Mouse (Mus musculus): ENCODE measurements at regions not wholly inside any gene's neighbourhood (a gene's known extent, or its start where the extent isn't known, plus 50 kb on each side); places are given as distances from the start of the nearest gene placed in this dataset.
"Not testable (repeated sequence)": the region's sequence is repeated elsewhere in the genome, so short reads cannot be mapped to it uniquely, and the experiment has no call there.

DNA sequence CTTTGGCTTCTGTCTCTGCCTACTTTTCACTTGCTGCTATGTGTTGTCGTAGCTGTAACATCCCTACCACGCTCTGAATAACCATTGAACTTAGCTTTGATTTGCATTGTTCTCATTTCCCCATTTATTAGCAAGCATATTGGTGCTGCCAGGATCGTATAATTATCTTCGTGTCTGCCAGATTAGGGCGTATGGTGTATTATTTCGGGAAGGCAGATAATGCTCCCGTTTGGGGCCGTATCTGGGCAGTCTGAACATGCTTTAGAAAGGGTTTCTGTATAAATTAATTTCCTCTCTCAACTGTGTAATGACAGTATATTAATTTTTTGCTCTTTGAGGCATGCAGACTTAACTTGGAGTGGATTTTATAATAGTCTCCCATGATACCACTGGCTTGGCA lies 116.5 kb upstream of the Stt3b start:
- DNase-seq: no peak

DNA sequence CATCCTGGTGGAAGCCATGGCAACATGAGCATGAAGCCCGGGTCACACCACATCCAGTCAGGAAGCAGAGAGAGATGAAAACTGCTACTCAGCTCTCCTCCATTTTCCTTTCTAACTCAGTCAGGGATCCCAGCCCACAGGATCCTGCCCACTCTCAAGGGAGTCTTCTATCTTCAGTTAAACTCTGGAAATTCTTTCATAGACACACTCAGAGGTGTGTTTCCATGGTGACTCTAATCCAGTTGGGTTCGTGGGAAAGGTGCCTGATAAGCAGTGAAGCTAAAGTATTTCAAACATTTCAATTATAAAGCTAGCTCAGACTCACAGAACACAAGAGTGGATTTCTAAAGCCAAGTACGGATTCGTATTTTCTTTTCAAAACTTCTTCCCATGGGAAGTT lies 120.0 kb upstream of the Stt3b start:
- no peak for DNase-seq

DNA sequence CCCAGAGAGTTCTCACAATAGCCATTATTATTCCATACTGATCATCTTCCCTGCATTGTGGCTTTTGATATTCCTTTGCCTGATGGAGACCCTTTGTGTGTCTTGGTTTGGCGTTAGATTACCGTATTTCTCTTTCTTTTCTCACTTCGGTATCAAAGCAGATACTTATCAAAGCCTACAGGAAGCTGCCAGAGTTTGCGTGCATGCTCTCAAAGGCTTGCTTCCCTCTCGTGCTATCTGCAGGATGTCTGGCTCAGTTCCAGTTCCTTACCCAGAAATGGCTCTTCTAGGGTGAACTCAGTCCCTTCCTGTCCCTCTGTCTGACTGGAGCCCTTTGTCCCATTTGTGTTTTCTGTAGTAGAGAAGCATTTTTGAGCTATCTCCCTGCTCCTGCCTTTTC lies 124.5 kb upstream of the Stt3b start:
- peak; percentile 19 for DNase-seq

DNA sequence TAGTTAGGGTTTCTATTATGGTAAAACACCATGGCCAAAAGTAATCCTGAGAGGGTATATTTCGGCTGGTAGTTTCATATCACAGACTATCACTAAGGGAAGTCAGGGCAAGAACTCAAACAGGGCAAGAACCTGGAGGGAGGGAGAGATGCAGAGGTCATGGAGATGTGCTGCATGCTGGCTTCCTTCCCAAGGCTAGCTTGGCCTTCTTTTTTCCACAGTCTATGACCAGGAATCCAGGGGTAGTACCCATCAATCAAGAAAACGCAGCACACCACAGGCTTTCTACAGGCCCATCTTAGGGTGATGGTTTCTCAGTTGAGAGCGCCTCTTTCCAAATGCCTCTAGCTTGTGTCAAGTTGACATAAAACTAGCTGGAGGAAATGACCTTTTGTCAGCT lies 126.1 kb upstream of the Stt3b start:
- no peak for DNase-seq

DNA sequence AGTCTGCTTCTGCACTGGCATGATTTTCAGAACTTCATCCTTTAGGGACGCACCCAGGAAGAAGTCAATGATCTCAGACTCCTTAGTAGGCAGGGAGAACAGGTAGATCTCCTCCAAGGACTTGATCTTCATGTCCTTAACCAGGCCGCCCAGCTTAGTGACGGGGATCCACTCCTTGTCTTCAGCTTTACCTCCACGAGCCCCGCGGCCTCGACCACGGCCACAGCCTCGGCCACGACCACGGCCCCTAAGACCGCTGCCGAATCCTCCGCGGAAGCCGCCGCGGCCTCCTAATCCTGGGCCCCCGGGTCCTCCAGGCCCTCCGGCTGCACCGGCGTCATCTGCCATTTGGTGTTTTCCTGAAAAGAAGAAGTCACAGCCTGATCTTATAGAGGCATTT lies 128.0 kb upstream of the Stt3b start:
- DNase-seq: not testable (repeated sequence)

DNA sequence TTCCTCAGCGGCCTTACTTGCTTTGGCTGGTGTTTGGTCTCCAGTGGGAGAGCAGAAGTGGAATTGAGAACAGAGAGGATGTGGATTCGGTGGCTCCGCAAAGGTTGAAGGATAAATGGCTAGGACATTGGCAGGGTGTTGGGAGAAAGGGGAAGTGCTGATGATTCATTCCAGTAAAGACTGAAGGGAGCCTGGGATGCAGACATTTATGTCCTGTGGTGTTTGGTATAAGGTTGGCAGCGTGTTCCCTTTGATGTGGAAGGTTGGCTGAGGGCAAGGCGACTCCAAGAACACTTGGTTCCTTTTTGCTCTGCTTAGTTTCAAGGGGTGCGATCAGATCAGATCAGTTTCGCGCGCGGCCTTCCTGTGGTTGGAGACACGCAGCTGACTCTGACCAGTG lies 136.5 kb upstream of the Stt3b start:
- no peak for DNase-seq

DNA sequence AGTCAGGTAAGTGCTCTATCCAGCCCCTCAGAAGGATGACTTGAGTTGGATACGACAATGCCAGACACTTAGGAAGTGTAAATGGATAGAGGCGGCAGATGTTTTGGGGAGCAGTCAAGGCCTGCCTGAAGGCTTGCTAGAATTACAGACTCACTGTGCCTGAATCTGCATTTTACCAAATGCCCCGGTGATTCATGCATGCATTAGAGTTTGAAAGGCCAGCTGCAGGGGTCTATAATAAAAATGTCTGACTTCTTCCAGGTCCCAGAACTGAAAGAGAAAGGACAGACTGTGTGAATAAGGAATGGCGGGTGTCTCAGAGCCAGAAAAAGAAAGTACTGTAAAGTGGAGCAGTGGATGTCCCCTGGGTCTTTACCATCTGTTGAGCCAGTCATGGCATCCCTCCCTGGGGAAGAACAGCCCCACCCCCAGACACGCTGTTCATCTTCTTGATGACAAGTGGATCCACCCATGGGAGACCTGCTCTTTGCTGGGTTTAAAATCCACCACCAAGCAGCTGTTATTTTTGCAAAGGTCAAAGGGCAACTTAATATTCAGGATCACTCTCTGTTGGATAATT lies 140.6 kb upstream of the Stt3b start:
- DNase-seq: no peak

DNA sequence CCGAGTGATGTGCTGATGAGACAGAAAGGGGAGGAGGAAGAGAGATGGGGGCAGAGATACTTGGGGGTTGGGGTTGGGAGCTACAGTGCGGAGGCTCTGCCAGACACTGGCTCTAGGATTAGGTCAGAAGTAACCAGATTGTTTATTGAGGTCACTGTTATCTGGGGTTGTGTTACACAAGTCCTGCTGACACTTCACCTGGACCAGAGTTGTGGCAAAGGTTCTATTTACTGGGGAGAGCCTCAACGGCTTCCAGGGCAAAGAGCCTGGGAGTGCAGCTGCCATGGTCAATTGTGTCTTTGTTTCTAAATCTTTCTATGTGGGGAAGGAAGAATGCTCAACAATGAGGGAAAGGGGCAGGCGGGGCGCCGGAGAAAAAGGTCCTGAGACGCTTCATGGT lies 144.6 kb upstream of the Stt3b start:
- DNase-seq: no peak

DNA sequence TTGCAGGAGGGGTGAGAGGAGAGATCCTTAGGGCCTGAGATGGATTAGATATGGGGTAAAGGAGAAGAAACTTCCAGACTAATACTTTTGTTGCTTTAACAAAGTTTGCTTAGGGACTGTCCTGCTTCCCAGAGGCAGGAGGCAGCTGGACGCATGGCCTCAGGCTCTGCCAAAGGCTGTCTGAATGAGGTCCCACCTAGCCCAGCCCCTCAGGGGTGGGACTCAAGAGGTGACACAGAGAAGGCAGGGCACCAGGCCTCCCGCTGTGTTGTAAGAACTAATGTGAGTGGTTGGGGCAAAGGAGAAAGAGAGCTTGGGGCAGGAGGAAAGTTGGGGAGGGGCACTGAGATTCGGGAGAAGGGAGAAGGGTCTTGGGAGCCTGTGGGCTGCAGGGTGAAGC lies 145.9 kb upstream of the Stt3b start:
- no peak for DNase-seq

DNA sequence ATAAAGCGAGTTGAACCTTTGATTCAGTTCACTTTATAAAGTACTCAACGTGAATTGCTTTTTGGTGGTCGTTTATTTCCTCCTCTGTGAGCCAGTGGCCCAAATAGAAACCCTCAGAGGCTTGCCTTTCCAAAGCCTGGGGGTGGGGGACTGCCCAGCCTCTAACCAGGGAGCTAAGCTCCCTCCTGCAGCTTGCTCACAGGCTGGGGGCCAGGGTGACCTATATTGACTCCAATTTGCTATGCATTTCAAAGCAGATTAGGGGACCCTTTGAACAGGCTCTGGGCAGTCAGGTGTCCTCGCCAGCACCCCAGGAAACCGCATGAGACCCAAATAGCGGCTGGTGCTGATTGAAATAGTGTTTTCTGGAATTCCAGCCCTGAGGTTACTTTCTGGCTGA lies 146.4 kb upstream of the Stt3b start:
- DNase-seq: no peak

DNA sequence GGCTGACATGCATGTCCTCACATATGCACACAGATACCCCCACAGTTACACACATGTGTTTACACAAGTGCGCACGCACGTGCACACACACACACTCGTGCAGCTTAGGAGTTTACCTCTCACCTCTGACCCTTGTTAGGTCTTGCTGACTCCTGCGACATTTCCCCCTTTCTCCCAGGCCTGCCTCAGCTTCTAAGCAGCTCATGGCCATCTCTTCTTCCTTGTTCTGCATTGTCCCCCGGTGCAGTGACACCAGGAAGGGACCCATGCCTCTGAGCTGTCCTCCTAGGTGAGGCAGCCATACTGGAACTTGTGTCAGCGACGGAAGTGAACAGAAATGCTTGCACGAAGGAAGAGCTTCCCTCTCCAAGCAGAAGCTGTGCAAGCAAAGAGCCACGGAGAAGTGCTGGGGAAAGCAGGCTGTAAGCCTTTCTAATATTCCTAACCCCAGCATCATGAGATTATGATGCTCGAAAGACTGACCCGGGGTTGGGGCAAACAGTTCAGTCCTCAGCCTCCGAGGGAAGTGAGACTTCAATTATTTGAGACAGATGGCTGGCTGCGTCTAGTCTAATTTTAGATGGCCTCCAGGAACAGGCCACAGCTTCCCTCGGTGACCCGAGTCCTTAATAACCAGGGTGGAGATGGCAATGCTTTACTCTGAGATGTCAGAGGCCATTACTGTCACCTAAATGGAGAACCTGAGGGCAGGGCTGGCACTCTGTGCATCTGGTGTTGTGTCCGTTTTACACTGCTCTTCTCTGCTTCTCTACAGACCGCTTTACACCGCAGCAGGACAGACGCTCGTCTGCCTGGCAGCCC lies 147.9 kb upstream of the Stt3b start:
- DNase-seq: no peak

DNA sequence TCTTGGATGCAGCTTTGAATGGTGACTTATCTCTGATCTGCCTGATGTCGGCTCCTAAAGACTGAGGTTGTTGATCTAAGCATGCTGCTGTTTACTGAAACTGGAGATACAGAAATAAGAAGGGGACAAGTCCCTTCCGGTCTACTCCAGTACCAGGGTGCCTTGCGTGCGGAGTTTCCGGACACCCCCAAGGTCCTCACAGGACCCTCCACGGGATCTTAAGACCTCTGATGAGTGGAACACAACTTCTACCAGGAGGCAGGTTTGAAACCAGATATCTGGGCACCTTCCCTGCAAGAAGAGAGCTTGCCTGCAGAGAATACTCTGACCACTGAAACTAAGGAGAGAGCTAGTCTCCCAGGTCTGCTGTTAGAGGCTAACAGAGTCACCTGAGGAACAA lies 148.9 kb upstream of the Stt3b start:
- not testable (repeated sequence) for DNase-seq

DNA sequence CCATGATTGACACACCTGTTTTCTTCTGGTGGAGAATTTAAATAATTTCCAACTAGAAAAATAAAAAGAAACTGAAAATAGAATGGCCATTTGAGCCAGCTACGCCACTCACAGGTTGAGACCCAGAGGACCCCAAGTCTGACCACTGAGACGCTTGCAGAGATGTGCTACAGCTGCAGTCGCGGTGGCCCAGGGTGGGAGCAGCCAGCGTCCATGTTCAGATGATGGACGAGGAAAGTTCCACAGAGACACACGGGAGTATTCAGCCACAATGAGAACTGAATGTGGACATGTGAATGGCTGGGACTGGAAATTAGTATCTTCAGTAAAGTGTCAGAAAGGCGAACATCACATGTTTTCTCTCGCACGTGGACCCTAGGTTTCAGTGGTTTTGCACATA lies 155.1 kb upstream of the Stt3b start:
- no peak for DNase-seq

DNA sequence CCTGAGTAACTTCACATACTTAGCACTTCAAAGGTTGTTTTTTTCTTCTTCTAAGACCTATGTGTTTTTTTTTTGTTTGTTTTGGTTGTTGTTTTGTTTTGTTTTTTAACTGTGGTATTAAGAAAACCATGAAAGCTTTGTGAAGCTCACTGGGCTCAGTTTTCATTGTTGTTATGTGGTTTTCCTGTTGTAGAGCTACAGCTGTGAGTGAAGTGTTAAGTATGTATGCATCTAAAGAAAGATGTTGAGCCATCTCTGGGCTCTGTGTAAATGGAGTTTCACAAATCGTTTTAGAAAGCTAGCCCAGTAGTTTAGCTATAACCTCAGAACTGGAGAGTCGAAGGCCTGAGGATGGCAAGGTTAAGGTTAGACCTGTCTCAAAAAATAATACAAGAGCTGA lies 158.4 kb upstream of the Stt3b start:
- DNase-seq: no peak

DNA sequence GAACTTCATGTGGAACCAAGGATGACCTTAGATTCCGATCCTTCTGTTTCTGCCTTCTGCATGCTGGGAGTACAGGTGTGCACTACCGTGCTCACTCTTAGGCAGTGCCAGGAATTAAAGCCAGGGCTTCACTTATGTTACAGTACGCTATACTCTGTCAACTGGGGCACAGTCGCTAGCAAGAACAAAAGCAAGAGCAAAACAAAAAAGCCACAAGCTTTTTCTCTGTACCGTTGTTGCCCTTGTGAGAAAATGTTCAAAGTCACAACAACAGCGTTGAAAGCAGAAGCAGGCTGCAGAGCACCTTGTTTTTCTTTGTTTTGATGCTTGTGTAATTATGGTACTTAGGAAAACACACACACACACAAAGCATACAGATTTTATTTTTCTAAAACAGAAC lies 161.4 kb upstream of the Stt3b start:
- DNase-seq: no peak

DNA sequence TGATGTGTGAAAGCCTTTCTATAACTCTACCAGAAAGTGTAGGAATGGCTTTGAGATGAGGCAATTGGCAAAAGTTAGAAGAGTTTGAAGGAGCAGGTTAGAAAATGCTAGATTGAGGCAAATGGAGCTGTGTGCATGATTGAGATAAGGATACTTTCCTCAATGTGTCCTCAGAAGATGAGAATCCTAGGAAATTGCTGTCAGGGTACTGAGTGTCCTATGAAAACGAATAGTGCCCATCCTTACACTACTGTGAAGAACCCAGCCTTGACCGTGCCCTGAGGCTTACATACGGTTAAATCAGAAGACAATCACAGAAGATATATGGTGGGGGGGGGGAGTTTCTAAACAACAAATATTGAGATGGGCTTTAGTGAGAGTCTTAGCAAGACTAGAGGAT lies 162.8 kb upstream of the Stt3b start:
- no peak for DNase-seq

DNA sequence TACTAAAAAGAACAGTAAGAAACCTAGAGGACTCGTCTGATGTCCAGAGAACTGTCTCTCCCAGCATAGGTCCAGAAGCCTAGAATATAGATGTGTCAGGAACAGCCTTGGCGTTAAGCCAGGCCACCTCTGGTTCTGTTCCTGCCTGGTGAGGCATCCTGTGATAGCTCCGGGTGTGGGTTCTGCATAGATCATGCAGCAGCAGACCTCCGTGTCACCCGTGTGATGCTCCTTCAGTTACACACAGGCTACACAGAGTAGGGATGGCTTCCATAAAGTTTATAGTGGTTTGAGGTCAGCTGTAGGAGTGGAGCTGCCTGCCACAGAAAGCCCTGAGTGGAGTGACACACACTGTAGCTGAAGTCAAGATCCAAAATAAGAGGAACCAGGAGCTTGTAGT lies 163.6 kb upstream of the Stt3b start:
- DNase-seq: no peak

DNA sequence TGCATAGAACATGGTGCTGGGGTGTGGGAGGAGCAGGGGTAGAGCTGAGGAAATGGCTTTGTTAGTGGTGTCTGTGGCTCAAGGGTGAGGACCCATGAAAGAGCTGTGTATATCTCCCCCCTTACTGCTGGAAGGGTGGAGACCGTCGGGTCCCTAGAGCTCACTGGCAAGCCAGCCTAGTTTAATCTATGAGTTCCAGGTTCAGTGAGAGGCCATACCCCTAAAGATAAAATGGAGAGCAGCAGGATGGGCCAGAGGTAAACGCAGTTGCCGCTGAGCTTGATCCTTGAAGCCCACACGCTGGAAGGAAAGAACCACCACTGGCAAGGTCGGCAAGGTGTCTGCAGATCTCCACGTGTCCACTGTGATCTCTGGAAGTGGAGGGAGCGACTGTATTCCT lies 164.1 kb upstream of the Stt3b start:
- no peak for DNase-seq

DNA sequence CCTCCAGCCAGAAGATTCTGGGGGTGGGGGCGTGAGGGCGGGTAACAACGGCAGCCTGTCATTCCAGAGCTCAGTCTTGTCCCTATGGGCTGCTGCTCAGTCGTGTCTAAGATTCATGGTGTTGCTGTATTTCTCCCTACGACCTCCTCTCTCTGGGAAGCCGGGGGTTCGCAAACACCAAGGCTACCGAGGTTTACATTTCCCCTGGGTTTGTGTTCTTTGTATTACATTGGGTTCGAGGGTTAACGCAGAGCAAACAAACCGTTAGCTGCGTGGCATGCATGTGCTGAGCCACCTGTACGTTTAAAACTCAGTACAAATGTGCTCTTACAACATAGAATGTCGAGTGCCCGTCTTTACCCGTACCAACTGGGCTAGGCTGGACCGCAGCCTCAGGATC lies 166.0 kb upstream of the Stt3b start:
- DNase-seq: no peak

DNA sequence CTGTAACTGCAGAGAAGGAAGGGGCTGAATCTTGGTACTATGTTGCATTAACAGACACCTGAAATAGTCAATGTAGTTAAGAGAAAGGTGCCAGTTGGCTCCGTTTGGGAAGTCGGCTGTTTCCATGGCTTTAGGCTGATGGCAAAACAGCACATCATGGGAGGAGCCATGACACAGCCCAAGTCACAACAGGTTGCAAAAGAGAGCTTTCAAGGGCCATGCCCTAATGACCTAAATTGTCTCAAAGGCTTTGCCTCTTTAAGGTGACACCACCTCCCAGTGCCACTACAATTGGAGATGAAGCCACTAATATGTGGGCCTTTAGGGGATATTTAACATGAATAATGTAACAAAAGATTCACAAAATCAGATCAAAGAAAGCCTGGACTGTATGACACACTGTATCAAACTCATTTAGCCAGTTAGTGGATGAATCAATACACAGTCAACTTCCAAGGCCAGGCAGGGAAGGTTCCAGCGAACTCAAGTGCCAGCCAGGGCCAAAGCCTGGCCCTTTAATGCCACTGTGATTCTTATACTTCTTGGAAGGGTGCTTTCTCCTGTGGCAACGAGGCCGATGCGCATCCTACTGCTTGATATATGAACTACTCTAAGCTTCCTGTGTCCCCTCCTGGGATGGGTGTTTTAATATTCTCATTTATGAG lies 167.5 kb upstream of the Stt3b start:
- no peak for DNase-seq

DNA sequence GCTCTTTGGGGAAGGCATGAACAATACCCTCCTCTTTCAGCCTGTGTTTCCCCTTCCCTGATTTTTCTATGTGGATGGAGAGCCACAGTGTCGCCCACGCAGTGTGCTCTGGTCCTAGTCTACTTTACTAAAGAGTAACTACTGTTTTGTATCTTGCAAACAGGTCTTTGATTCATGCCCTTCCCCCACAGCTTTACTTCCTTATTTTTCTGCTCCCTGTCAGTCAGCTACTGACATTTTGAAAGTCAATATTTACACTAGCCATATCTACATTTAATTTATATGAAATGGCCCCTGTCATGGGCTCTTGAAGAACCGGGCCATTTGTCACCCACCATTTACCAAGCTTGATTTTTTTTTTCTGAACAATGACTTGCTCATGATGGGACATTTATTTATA lies 168.7 kb upstream of the Stt3b start:
- no peak for DNase-seq

DNA sequence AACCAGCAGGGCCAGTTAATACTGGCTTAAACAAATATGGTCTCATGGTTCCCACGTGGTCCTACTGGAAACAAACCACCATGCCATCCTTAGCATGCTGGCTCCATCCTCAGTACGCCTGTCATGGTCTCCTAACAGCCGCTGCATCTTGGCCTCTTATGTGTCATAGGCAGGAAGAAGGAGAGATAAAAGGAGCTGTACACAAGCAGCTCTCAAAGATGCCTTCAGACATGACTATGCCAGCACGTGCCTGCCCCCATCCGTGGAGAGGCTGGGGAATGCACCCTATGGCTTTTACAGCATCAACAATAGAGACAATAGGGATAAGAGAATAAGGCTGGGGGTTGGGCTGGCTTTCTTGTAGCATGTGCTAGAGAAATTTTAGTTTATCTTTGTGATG lies 171.0 kb upstream of the Stt3b start:
- no peak for DNase-seq

DNA sequence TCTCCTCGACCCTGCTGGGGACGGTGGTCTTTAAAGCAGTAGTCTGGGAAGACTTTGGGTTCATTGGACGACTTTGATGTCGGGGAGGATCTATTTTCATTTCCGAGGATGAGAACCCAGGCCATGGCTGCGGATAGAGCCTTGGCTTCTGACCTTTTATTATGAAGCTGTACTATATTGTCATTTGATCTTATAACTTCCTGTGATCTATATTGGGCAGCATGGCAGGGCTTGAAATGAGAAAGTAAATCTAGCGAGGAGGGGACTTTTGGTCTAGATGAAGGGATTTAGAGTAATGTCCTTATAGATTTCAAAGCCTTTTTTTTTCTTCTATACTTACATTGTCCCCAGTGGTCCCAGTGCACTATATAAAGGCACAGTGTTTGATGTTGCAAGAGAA lies 172.8 kb upstream of the Stt3b start:
- no peak for DNase-seq

DNA sequence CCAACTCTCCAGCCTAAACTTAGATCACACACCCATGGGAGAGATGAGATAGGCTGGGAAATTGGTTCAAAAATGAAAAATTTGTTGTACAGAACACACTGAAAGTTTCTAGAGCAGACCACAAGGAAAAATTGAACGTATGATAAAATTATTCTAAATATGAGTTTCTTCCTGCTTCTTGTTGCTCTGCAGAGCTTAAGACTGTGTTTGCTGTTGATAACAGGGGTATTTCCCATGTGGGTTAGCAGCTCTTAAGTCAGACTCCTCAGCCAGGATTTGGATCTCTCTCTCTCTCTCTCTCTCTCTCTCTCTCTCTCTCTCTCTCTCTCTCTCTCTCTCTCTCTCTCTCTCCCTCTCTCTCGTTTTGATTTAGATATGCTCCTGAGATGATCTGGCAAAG lies 173.5 kb upstream of the Stt3b start:
- DNase-seq: no peak

DNA sequence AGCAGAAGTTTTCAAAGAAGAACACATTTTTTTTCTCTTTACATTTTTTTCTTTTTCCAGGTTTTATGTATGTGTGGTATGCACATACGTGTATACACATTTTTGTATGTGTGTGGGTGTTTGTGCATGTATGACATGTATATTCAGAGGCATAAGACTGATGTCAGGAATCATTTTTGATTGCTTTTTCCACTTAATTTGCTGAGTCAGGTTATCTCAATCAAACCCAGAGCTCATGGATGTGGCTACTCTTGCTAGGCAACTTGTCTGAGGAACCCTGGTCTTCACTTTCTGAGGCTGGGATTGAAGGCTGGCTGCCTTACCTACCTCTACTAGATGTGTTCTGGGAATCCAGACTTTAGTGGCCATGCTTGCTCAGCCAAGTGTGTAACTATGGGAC lies 174.2 kb upstream of the Stt3b start:
- DNase-seq: no peak
